Mouse (Mus musculus): ENCODE measurements around the gene Nudt3.
A peak's percentile ranks its signal among the peaks of the same experiment; 100 is the strongest.

DNA sequence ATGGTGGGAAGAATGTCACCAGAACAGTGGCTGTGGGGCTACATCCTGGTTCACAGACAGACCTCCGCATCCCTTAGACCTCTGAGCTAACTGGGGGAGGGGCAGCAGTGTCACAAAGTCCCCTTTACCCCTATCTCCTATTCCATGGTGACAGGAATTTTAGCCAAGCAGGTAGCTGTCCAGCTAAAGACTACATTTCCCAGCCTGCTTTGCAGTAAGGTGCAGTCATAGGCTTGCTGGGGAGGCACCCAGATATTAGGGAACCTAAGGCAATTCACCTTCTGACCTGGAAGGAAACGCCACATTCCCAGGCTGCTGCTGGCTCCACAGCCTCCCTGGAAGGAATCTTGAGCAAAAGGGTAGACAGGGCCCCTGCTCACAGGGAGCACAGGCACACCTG lies 82.0 kb downstream of the Nudt3 start:
- TF ChIP-seq HCFC1 (IDR thresholded peaks at IDR 0.05; ENCODE audit: low read depth, low read length) (peak; percentile 73), POLR2A (IDR thresholded peaks at IDR 0.05; ENCODE audit: low read depth, low read length) (no peak), ZNF384 (IDR thresholded peaks at IDR 0.05; ENCODE audit: low read depth, low read length) (no peak), JUND (conservative IDR thresholded peaks at IDR 0.05; ENCODE audit: low read depth, low read length) (no peak), CTCF (conservative IDR thresholded peaks at IDR 0.05 in 1 of 2, IDR thresholded peaks at IDR 0.05 in 1 of 2; ENCODE audit: low read depth in 2 of 2, low read length in 2 of 2) (no peak)
